Mouse (Mus musculus): ENCODE results near the gene Itgb1bp1. TPM values are rescaled to one million over a fixed set of nuclear protein-coding genes. Genes with fewer than 3 reads are reported as not detected.
A peak's percentile ranks its signal among the peaks of the same experiment; 100 is the strongest.

Gene Itgb1bp1
- polyA plus RNA-seq, 2 experiments from 2014 or later: 81.7 to 94.8 TPM

DNA sequence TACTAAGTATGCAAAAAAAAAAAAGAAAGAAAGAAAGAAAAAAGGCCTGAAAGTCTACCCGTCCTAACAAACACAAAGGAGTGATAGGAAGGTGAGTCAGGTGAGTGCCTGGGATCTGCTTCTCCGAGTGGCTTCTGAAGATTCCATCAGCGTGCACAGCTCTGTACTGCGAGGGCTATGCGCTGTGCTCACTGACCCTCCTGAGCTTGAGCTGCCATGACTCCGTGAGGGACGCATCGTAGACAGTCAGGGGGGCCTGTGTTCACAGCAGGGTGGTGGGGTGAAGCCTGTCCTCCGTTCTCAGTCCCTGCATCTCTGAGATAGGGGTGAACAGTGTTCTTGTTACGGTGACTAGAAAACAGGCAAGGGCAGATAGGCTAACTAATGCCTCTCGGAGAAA is 12.8 kb upstream of the Itgb1bp1 start:
- no peak for ATAC-seq

DNA sequence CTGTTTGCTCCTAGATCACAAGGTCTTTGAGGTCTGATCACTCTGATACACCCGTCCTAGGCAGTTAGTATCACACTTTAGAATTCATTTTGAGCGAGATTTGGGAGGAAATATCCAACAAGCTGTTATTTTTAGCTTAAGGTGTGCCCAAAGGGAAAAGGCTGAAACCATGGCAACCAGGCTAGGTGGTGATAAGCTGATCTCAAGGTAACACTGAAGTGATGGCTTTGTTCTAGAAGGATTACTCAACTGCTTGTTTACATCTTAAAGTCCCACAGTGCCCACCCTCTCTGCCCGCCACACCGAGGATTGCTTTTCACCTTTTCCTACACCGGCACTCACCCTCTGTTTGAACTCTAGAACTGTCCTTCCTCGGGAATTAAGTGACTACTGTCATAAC is 3.6 kb upstream of the Itgb1bp1 start:
- no peak for ATAC-seq

DNA sequence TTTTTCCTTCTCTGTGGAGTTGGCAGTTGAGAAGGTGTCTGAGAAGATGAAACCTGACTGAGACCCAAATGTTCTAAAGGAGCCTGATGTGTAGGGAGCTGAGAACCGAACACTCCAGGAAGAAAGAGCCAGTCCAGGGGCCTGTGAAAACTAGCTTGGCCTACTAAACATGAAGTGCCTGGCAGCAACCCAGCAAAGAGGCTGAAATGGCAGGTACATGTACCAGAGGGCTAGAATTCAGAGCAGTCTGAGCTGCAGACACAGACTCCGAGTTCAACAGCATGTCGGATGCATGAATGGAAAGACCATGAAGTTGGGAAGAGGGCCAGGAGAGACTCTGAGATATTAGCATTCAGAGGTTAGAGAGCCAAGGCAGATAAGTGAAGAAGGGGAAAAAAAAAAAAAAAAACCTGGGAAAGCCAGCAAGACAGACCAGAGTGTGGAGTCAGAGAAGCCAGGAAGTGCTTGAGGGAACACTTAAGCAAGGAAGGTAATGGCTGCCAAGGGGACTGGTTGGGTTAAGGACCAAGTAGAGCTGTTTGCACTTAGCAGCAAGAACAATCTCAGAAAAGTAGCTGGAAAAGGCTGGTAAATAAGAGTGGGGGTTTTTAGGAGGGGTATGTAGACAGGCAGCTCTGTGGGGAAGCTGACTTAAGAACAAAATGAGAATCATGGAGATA is 2.8 kb upstream of the Itgb1bp1 start:
- ATAC-seq: no peak

DNA sequence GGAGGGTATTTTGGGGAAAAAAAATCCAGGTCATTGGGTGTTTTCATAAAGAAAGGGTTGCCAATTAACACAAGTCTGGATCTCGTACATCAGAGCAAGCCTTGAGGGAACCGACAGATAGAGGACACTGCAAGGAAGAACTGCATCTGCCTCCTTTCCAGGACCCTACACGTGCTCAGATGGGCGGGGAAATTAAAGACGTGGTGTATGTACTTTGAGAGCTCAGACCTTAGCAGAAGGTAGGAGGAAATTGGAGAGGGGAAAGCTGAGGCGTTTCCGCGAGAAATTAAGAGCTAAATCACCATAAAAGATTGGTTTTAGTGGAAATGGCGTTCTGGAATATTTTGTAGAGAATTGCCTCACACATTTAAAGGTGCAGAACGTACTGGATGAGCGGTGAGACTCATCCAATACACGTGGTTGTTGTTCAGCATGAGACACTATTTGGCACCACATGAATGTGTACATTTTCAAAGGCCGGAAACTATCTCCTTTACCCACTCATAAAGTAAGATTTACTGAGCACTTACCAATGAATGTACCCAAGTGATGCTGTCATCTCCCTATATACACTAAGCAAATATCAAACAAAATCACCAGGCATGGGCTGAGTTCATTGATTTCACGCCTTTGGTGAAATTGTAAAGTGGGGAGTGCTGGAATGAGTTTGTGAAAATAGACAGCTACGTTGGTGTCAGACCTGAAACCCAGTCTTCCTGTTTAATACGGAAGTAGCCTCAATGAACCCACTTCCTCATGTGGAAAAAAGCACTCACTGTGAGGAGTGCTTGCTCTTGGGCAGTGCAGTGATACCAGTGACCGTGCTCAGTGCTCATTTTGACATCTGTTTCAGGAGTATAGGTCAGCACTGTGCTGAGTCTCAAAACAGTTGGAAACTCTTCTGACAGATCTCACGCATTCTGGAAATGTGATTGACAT is 897 bp upstream of the Itgb1bp1 start:
- peak; percentile 60 for ATAC-seq

DNA sequence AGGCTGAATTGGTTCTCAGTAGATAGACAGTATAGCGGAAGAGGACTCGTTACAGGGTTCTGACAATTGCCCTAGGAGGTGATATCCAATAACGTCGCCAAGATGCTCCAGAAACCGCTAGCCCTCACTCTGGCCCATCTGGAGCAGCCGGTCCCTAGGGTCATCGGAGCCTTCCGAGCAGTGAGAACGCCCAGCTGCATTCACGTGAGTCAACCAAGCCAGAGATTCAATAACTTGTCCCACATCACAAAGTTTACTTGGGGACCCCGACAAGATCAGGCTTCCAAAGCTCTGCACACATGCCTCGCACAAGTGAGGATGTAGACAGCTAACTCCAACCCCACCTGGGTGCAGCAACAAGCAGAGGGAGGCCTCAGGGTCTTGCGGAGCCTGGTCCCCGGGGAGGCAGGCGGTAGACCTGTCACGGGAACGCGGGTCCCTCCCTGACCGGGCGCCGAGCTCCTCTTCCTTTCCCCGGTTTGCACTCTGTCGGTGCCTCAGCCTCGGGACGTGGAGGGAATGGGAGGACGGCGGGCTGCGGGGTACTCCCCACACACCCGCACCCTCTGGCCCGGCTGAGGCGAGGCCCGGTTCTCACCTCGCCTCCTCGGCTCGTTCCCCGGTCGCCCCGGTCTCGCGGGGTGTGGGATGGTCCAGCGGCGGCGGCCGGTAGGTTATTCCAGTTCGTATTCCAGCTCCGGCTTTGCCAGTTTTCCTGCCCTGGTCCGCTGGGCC is 409 bp downstream of the Itgb1bp1 start:
- peak; percentile 29 for ATAC-seq

DNA sequence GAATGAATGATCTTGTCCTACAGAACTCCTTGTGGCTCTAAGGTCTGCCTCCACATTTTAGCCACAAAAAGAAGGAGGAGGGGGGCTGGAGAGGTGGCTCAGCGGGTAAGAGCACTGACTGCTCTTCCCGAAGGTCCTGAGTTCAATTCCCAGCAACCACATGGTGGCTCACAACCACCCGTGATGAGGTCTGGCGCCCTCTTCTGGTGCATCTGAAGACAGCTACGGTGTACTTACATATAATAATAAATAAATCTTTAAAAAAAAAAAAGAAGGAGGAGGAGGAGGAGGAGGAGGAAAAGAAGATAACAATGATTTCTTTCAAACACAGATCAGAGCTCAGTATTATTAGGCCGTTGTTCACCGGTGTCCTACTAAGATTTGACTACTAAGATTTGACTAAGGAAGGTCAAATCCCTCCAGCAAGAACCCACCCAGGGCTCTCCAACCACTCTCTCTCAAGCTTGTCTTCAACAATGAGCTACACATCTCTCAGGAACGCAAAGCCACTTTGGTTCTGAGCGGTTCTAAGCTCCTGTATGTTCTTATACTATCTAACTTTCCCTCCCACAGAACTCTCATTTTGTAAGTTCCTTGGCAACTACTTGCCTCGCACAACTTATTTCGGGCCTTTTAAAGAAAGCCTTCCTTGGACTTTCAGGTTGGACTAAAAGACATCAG is 1.2 kb downstream of the Itgb1bp1 start, which contains the start of gene Cpsf3:
Gene Cpsf3 (plus strand): TSS at position 631 of the 681 bp plus-strand sequence.
- ATAC-seq: no peak

DNA sequence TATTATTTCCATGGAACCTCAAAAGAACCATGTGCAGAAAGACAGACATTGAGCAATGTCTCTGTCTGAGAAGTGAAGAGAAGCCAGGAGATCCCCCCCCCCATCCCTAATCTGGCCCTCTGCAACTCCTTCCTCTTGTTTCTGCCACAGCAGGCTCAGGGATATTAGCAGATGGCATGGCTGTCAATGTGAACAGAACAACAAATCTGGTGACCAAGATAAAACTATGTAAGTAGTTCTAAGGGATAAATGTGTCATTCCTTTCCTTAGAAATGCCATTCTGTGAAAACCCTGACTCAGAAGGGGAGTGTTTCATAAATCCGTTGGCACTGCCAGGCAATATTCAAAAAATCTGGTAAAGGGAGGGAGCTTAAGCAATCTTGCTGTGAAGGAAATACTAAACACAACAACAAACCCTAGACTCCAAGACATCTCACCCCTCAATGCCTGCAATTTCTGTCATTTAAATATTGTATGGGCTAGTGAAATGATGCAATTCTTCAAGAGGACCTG is 8.7 kb downstream of the Itgb1bp1 start:
- no peak for ATAC-seq

DNA sequence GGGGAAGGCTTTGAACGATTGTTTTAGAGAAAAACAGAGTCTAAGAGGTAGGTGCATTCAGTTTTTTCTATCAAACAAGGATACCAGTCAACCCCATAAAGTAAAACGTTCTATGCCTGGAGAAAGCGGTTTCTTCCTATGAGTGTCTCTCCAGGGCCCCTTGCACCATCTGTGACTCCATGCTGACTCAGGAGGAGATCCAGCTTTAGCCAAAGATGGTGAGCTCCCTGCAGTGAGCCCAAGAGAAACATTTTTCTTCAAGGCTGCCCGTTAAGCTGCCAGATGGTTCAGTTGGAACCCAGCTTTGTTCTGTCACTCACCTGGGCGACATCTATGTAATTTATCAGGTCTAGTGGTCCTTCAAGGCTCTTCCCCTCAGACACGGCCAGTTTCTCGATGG is 11.6 kb downstream of the Itgb1bp1 start:
- ATAC-seq: no peak

DNA sequence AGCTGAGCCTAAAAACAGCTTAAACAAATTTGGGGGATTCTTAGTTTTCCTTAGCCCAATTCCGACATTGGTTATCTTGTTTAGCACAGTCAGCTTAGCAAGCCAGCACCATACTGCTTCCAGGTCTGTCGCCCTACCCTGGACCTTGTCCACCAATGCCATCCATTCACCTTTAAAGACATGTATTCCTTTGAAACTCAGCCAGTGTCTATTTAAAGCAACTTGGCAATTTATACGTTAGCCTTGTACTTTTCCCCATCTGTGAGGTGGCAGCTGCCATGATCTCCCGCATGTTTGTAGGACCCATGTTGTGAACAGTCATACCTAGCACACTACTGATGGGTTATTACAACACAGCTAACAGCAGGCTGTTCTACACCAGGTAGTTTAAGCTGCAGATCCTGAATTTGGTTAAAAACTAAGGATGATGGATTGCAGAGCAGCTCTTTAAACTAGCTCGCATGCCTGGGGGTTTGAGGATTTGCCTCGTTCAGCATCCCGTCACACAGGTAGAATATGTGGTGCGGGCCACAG is 17.9 kb downstream of the Itgb1bp1 start:
- ATAC-seq: no peak

DNA sequence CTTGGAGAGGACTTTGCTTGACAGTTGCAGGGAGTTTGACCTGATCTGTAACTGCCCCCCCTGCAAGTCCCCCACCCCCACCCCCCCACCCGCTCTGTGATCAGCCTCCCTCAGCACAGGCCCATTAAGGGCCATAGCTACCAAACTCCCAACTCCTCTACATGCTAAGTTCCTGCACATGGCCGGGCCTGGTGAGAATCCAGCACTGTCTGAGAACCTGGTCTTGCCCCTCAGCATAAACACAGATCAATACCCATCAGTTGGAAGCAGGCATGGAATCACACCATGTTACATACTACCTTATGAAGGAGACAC is 19.3 kb downstream of the Itgb1bp1 start:
- no peak for ATAC-seq

DNA sequence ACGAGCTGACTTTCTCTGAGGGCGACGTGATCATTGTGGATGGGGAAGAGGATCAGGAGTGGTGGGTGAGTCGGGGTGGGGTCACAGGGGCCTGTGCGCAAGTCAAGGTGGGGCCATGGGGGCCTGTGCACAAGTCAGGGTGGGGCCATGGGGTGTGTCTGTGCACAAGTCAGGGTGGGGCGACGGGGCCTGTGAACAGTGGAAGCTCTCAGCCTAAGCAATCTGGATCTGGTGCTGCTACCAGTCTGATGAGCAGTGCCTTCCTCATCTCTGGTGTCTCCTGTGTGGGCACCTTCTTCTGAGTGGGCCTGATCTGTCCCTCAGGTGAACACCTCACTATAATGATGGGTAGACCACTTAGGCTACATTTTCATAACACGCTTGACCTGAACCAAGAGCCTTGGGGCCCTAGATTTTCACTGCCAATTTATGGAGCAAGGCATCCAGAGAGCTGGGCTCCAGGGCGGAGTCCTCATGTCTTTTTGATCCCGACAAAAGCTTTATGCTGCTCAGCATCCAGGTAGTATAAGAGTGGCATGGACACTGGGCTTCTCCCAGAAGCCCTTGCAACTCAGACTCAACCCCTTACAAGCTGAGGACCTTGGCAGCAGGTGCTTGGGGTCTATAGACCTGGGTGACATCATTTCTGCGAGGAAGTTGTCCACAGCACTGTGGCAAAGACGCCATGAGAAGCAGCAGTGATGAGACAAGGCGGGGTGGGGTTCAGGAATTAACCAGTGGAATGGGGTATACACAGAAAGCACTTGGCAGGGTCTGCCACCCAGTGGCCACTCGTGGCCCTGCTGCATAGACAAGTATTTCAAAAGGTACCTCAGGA is 19.9 kb downstream of the Itgb1bp1 start:
- no peak for ATAC-seq

DNA sequence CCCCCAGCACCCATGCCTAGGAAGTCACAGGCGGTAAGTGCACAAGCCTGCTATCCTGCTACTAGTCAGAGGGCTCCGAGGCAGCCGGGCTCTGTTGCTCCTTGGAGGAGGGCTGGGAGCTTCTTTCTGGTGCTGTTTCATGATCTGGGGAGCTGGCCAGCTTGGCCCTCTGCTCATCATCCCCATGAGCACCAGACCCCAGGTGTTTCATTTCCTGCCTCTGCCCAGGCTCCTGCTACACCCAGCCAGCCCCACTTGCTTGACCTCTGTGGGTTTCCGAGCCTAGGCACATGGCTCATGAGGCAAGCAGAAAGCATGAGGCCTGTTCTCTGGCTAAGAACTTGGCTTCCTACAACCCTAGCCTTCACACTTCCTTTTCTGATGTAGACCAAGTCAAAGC is 20.6 kb downstream of the Itgb1bp1 start:
- no peak for ATAC-seq

DNA sequence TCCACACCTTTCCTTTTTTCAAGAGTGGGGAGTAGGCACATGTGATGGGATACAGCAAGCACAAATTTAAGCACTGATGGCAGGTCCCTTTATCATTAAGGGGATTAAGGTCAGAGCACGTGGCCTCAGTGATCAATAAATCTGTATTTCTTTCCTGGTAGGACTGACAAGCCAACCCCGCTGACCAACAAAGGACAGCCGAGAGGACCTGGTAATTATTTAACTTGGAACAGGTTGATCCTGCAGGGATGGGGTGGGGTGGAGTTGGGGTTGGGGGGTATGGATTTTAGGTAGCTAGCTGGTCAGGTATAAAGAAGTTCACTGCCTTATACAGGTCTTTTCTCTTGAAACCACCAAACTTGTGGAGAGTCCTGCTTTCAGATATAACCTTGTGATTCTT is 21.1 kb downstream of the Itgb1bp1 start:
- no peak for ATAC-seq

DNA sequence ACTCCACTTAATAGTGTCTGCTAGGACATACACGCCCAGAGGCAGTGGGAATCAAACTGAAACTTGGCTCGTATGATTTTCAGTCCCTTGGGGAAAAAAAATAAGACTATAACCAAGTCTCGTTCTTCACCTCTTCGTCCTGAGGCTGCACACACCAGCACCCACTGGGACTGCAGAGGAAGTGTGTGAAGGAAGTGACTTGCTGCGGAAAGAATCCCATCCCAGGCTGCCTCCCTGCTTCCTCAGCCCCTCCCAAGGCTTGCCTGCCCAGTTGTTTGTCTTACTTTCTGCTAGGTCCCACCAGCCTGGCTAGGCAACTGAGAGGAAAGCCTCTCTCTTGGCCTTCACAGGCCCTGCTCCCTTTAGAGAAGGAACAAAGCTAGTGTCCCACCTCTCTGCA is 21.8 kb downstream of the Itgb1bp1 start:
- ATAC-seq: no peak

DNA sequence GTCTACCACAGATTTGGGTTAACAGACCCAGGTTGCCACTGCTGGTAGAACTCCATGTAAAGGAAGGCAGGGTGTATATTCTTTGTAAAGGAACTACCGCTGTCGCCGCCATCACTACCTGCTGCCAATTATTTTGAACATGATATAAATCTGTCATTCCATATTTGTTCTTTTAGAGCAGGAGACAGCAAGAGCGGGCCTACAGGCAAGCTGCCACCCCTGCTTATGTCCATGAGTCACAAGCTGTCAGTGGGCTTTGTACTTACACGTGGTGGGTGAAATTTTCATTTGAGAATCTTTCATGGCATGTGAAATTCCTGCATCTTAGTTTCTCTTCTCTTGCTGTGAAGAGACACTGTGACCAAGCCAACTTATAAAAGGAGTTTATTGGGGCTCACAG is 22.8 kb downstream of the Itgb1bp1 start:
- no peak for ATAC-seq

DNA sequence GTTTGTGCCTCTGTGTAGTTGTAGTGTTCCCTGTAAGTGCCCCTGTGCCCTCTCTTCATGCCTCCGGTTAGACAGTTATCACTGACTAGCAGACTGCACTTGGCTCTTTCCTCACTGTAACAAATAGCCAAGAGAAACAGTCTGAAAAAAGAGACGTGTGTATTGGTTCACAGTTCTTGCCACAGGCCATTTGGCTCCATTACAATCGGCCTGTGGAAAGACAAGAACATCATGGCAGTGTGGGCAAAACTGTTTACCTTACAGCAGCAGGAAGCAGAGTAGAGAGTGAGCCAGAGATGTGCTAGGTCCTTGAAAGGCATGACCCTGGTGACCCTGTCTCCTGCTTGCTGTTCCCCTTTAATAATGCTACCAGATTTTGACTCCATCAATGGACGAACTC is 24.6 kb downstream of the Itgb1bp1 start:
- ATAC-seq: no peak

DNA sequence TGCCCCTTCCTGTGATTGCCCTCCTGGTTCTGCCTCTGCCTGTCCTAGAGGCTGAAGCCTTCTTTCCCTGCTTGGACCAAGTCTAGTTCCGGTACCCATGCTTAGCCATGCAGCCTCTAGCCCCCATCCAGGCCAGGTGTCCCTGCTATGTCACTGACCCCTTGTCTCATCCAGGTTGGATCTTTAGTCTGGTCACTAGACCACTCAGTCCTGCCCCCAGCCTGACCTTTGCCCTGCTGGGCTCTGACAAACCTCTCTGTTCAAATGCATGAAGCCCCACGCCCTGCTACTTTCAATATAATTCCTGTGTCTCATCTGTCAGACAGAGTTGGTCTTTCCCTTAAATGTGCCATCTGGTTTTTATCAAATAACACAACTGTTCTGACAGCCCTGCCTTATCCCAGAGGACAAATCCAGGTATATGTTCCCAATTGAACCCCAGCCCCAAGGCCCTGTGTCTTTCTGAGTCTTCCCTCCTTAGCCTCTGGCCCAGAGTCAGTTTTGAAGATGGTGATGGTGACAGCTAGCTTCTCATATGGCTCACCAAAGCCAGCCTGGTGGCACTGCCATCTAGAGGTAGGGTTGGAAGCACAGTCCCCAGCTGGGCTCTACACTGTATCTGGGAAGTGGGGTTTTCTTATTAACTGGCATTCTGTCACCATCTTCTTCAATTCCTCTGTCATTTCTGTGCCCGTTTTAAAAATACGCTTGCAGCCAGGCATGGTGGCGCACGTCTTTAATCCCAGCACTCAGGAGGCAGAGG is 25.4 kb downstream of the Itgb1bp1 start:
- ATAC-seq: no peak

DNA sequence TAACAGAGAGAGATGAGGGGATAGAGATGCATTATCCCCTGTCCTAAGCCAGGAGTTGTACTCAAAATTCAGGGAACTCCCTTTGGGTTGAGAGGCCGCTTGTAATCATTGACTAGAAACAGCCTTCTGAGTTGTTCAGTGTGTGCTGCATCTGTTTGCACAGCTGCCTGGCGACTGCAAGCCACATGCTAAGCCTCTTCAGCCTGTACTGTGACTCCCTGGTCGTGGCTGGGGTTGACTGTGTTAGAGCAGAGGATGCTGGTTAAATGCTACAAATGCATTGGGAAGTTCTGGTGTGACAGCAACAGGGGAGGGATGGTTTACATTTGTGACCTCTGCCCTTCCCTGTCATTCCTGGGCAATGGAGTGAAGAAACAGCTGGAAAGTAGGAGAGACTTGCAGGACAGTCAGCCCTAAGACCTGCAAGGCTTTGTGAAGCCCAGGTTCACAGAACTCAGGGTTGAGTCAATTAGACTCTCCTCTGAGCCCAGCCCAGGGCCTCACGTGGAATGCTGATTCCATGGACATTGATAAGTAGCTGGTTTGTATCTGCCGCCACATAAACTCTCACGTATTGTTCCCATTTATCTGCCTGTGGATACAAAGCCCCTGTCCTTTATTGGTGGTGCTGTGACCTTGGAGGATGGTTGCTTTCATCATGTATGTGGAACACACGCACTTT is 38.2 kb downstream of the Itgb1bp1 start:
- no peak for ATAC-seq

DNA sequence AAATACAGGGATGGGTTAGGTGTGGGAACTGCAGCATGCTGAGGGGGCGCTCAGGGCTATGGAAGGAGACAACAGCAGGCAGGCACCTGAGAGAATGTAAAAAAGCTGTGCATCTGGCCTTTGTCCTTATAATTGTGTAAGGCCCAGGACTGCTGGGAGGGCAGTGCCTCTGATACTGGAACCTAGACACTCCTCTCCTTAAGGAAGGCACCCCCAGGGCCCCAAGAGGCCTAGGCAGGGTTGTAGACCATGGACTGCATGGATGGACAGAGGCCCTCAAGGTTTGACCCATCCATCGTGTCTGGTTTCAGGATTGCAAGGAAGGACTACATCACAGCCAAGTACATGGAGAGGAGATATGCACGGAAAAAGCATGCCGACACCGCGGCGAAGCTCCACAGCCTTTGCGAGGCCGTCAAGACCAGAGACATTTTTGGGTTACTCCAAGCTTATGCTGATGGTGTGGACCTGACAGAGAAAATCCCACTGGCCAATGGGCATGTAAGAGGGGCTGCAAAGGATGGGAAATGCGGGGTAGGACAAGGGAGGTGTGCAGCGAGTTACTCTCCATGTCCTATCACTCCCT is 41.6 kb downstream of the Itgb1bp1 start:
- ATAC-seq: no peak

DNA sequence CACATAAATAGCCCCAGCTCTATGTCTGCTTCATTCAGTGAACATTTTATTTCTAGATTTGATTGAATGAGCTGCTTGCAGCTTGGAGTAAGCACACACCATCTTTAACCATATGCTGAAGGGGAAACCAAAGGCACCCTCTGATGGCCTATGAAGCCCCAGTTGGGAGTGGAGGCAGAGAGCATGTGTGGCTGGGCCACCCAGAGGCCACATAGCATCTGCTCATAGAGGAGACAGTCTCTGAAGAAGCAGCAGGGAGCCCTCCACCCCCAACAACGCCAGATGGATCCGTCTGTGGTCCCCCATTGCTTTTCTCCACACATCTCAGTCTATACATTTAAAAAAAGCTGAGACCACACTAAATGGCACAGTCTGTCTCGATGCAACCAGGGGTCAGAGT is 44.1 kb downstream of the Itgb1bp1 start:
- ATAC-seq: no peak

All from activated CD4-positive, CD25-positive, alpha-beta regulatory T cell, adult 4 months (primary cell).